Mouse (Mus musculus) heart, postnatal 36 days (tissue): Measurements from ENCODE around the gene Dnaja3. TPM values are rescaled to one million over a fixed set of nuclear protein-coding genes. Genes with fewer than 3 reads are reported as not detected.

ENCODE experiments used
- DNase-seq, 2 experiments: peaks; one replicate each; pipeline ENCODE4 v3.0.0; 2021 to 2022
- intact Hi-C: fragments of 180-260 bp; cut with DNase I; formaldehyde crosslinking; loops from one replicate; pipeline ENCODE4 v1.15.1; 2025
- total RNA-seq, 2 experiments: library from RNA; stranded (reverse); gene quantifications; 2 replicates each; pipeline ENCODE4 v1.2.3; 2021

The Dnaja3 gene
- total RNA-seq, 2 experiments from 2014 or later = 143 to 164 TPM

- intact Hi-C loops = loop anchor here (2.0 kb wide), 1 partner anchor 14 kb away; no protein-coding TSS in a partner anchor
- no peak for DNase-seq
These were observed 647 bp downstream of the Dnaja3 start for GRCm38 (mm10) chr16:4640267-4641005.

GRCm38 (mm10) chr16:4641119-4641838, 1.5 kb downstream of the Dnaja3 start:
- peak; percentile 42 to 55 for DNase-seq
- intact Hi-C loops = loop anchor here (2.0 kb wide), 1 partner anchor 14 kb away; no protein-coding TSS in a partner anchor

- intact Hi-C loops = no loop called here
- DNase-seq = peak; percentile 58 to 60
These were observed 2.4 kb downstream of the Dnaja3 start for GRCm38 (mm10) chr16:4642190-4642589.

GRCm38 (mm10) chr16:4642937-4643336, 3.1 kb downstream of the Dnaja3 start:
- intact Hi-C loops = no loop called here
- no peak for DNase-seq

GRCm38 (mm10) chr16:4643670-4644419, 4.1 kb downstream of the Dnaja3 start:
- peak; percentile 81 to 86 for DNase-seq
- intact Hi-C loops = no loop called here

- DNase-seq = no peak
- intact Hi-C loops = no loop called here
These were observed 6.1 kb downstream of the Dnaja3 start for GRCm38 (mm10) chr16:4645867-4646266.

- intact Hi-C loops = no loop called here
- no peak for DNase-seq
These were observed 7.0 kb downstream of the Dnaja3 start for GRCm38 (mm10) chr16:4646831-4647230.

- intact Hi-C loops = no loop called here
These were observed 7.9 kb downstream of the Dnaja3 start for GRCm38 (mm10) chr16:4647651-4648141.

GRCm38 (mm10) chr16:4648416-4649023, 8.7 kb downstream of the Dnaja3 start:
- no peak for DNase-seq
- intact Hi-C loops = no loop called here

More at GRCm38 (mm10) chr16:4647651-4648141, 7.9 kb downstream of the Dnaja3 start:
- DNase-seq = peak; percentile 53 to 61

- intact Hi-C loops = no loop called here
- DNase-seq = no peak
These were observed 9.4 kb downstream of the Dnaja3 start for GRCm38 (mm10) chr16:4649211-4649610.

- DNase-seq = no peak
- intact Hi-C loops = no loop called here
These were observed 9.9 kb downstream of the Dnaja3 start for GRCm38 (mm10) chr16:4649692-4650091.

- intact Hi-C loops = no loop called here
- DNase-seq = no peak
These were observed 10.4 kb downstream of the Dnaja3 start for GRCm38 (mm10) chr16:4650161-4650560.

GRCm38 (mm10) chr16:4651081-4651480, 11.3 kb downstream of the Dnaja3 start:
- intact Hi-C loops = no loop called here
- no peak for DNase-seq

GRCm38 (mm10) chr16:4651624-4652023, 11.8 kb downstream of the Dnaja3 start:
- intact Hi-C loops = no loop called here
- no peak for DNase-seq

GRCm38 (mm10) chr16:4652707-4653416, 13.1 kb downstream of the Dnaja3 start:
- peak; percentile 36 to 49 for DNase-seq
- intact Hi-C loops = no loop called here

GRCm38 (mm10) chr16:4654706-4655105, 14.9 kb downstream of the Dnaja3 start:
- intact Hi-C loops = loop anchor here (2.0 kb wide), 2 partner anchors 14 to 24 kb away; no protein-coding TSS in a partner anchor
- DNase-seq = peak in 1 of 2 experiments; percentile 25

GRCm38 (mm10) chr16:4655251-4655734, 15.5 kb downstream of the Dnaja3 start:
- intact Hi-C loops = loop anchor here (2.0 kb wide), 2 partner anchors 14 to 24 kb away; no protein-coding TSS in a partner anchor
- DNase-seq = peak; percentile 39 to 55

GRCm38 (mm10) chr16:4655764-4656570, 16.2 kb downstream of the Dnaja3 start:
- DNase-seq = no peak
- intact Hi-C loops = loop anchor here (2.0 kb wide), 2 partner anchors 15 to 25 kb away; no protein-coding TSS in a partner anchor
